Mouse (Mus musculus): ENCODE measurements at regions not wholly inside any gene's neighbourhood (a gene's known extent, or its start where the extent isn't known, plus 50 kb on each side); places are given as distances from the start of the nearest gene placed in this dataset.

- no peak for DNase-seq (ENCODE audit: extremely low read depth, low read depth, low spot score)
Measured at GRCm38 (mm10) chr14:120560416-120560815, 82.2 kb downstream of the Rap2a start.

DNA sequence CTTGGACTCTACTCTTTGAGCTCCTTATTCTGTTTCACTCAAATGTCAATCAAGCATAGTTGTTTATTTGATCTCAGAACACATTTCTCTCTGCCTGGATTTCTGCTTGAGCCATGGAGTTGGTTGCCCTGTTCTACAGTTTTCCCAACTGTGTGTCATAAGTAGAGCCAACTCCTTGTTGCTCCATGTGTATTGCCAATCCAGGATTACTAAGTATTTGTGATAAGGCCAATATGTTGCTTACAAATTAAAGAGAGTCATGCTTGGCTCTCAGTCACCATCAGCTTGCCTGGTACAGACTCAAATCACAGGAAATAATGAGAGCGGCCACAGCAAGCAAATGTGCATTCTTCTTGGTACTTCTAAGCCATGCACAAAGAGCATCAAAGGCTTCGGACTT lies 82.7 kb downstream of the Rap2a start:
- DNase-seq (ENCODE audit: extremely low read depth, low read depth, low spot score), result no peak

- DNase-seq (ENCODE audit: extremely low read depth, low read depth, low spot score), result no peak
Measured at GRCm38 (mm10) chr14:120566945-120567344, 88.7 kb downstream of the Rap2a start.

- no peak for DNase-seq (ENCODE audit: extremely low read depth, low read depth, low spot score)
Measured at GRCm38 (mm10) chr14:120568054-120568453, 89.8 kb downstream of the Rap2a start.

DNA sequence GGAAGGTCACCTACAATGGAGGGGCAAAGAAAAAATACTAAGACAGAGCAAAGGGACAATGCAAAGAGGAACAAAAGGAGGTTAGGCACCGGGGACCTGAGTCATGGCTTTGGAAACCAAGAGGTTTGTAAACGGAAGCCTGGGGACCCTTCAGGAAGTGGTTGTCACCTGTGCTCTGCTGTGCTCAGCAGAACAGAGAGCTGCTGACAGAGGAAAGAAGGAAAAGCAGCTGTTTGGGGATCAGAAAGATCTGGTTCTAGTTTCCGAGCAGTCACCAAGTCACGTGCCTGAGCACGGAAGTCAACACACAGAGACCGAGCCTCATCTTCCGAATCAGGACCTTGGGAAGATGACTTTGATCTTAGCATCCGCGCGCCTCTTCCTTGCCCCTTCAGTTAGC lies 94.0 kb downstream of the Rap2a start:
- DNase-seq (ENCODE audit: extremely low read depth, low read depth, low spot score), result no peak

- DNase-seq (ENCODE audit: extremely low read depth, low read depth, low spot score), result no peak
Measured at GRCm38 (mm10) chr14:120575202-120575601, 97.0 kb downstream of the Rap2a start.

GRCm38 (mm10) chr14:120578352-120579080 lies 100.3 kb downstream of the Rap2a start:
- DNase-seq (ENCODE audit: extremely low read depth, low read depth, low spot score), result no peak

DNA sequence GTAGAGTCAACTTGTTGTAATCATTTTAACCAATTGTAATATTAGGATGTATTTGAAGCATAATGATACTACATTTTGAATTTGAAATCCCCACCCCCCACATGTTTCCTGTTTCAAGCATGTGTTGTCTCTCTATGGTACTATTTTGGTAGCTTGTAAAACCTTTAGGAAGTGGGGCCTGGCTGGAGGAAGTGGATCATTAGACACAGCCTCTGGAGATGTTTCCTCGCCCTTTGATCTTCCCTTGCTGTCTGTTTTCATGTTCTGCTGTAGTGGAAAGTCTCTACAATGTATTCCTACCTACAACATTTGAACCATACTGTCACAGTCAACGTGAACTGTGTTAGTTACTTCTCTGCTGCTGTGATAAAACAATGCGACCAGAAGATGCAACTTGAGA lies 105.6 kb downstream of the Rap2a start:
- DNase-seq (ENCODE audit: extremely low read depth, low read depth, low spot score), result no peak

GRCm38 (mm10) chr14:120592191-120592590 lies 113.9 kb downstream of the Rap2a start:
- DNase-seq (ENCODE audit: extremely low read depth, low read depth, low spot score), result no peak

DNA sequence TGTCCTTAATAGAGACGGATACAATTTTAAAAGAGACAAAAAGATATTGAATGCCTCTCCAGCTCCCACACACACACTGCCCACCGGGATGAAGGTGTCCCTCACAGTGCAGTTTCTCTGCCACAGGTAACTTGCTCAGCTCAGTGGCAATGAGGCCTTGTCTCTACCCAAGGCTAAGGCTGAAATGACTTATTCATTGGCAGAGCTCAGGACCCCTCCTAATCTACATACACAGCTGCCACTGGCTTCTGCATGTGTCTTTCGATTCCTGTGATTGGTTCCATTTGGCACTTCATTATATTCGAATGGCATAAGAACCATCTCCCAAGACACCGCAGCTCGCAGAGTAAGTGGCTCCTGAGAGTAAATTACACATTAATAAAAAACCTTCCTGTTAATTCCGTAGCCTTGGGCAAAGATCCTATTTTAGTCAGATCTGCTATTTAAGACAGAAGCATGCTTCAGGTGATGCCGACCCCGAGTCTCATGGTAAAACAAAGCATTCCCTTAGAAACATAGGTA lies 122.2 kb downstream of the Rap2a start:
- DNase-seq (ENCODE audit: extremely low read depth, low read depth, low spot score), result no peak

GRCm38 (mm10) chr14:120601510-120601909 lies 123.3 kb downstream of the Rap2a start:
- no peak for DNase-seq (ENCODE audit: extremely low read depth, low read depth, low spot score)

- no peak for DNase-seq (ENCODE audit: extremely low read depth, low read depth, low spot score)
Measured at GRCm38 (mm10) chr14:120603849-120604492, 125.7 kb downstream of the Rap2a start.

GRCm38 (mm10) chr14:120607801-120608200 lies 129.6 kb downstream of the Rap2a start:
- no peak for DNase-seq (ENCODE audit: extremely low read depth, low read depth, low spot score)

DNA sequence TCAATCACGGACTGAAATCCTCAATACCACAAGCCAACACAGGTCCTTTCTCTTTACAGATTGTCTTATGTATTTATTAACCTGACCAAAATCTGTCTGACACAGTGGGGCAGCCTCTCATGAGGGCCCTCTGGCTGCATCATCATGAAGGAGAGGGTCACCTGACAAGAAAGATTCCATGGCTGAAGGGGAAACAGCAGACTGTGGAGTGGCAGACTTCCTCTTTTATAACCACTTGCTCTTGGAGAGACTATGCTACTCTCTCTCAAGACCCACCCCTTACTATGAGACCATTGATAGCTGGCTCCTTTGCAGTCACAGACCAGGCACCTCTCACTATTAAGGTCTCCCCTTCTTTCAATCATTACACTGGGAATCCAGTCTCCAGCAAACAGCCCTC lies 133.1 kb downstream of the Rap2a start:
- DNase-seq (ENCODE audit: extremely low read depth, low read depth, low spot score), result no peak

- DNase-seq (ENCODE audit: extremely low read depth, low read depth, low spot score), result no peak
Measured at GRCm38 (mm10) chr14:120626223-120626935, 148.1 kb downstream of the Rap2a start.

GRCm38 (mm10) chr14:120626936-120627277 lies 148.7 kb downstream of the Rap2a start:
- DNase-seq (ENCODE audit: extremely low read depth, low read depth, low spot score), result no peak

GRCm38 (mm10) chr14:120632771-120633170 lies 154.5 kb downstream of the Rap2a start:
- no peak for DNase-seq (ENCODE audit: extremely low read depth, low read depth, low spot score)

DNA sequence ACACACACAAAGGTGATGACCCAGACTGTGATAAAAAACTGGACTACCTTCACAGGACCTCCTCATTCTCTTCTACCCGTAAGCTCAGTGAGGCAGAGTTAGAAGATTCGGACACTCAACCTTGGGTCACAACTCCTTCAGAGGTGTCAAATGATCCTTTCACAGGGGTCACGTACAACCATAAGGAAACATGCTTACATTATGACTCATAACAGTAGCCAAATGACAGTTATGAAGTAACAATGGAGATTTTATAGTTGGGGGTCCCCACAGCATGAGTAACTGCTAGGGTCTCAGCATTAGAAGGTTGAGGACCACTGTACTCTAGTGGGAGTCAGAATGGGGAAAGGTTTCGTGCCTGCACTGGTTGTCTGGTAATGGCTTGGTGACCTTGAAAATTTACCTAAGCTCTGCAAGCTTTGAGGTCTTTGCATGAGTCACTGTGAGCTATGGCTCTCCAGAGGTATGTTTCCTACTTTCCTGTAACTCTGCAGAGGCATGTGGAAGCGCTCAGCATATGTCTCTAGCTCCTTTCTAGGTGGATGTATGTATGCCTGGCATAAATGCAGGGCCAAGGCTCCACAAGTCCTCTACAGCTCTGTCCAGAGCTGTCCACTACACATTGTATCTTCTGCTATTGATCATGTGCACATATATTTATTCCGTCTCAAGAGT lies 158.6 kb downstream of the Rap2a start:
- DNase-seq (ENCODE audit: extremely low read depth, low read depth, low spot score), result no peak

GRCm38 (mm10) chr14:120637486-120638125 lies 159.4 kb downstream of the Rap2a start:
- DNase-seq (ENCODE audit: extremely low read depth, low read depth, low spot score), result no peak

DNA sequence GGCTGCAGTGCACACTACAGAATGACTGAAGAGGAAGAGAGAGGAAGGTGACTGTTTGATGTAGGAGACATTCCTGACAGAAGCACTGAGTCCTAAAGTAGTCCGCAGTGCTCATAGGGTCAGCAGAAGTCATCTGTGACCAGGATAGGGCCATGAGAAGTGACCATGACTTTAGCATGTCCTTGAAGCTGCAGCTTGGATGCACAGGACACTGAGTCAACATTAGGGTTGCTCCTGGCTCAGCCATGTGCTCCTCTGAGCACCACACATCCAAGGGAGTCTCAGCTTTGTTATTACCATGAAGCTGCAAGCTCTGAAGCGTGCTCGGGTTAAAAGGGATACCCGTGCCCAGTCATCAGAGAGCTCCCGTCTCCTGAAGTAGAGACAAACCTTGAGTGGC lies 164.3 kb downstream of the Rap2a start:
- no peak for DNase-seq (ENCODE audit: extremely low read depth, low read depth, low spot score)

DNA sequence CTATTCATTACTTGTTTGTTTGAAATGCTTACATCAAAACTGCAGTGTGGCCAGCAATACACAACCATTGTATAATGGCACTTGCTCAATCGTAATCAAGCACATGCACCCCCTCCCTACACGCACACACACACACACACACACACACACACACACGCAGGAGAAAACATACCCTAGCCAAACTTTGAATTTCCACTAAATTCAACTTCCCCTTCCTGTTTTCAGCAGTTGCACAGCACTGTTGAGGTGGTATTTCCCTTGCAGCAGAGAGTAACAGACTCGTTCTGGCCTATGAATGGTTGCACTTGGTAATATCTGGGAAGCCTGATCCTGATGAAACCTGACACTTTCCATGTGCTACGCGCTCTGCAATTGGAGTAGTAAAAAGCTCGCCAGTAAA lies 173.8 kb downstream of the Rap2a start:
- no peak for DNase-seq (ENCODE audit: extremely low read depth, low read depth, low spot score)
